Mouse (Mus musculus): ENCODE data around the gene Ykt6. TPM values are rescaled to one million over a fixed set of nuclear protein-coding genes. Genes with fewer than 3 reads are reported as not detected.

The Ykt6 gene
- total and polyA plus RNA-seq, 3 experiments = 76.5 to 98.1 (median 89.5) TPM

- Histone ChIP-seq H3K79me2 (ENCODE audit: control insufficient read depth, insufficient read depth, low read length, poor library complexity) (no peaks in the 10 kb centered on the region), H3K27ac (ENCODE audit: control insufficient read depth, low read depth, low read length) (no peak overlapping the region), H3K9ac (ENCODE audit: control insufficient read depth, low read depth, low read length, poor library complexity, severe bottlenecking) (no peak overlapping the region), H3K9me3 (replicated peaks; ENCODE audit: insufficient read depth, low read length) (no peaks in the 10 kb centered on the region), H3K4me1 (ENCODE audit: control insufficient read depth in 1 of 2, insufficient read depth in 2 of 2, low read length in 2 of 2) (no peaks in the 10 kb centered on the region), H3K27me3 (ENCODE audit: control insufficient read depth in 1 of 2, insufficient read depth in 2 of 2, low read length in 2 of 2) (peaks cover 0 to 4% of the 10 kb centered on the region in 2 experiments; a peak in 3 of 4 replicates), H3K4me3 (ENCODE audit: control insufficient read depth in 1 of 2, insufficient read depth in 1 of 2, low read depth in 2 of 2, low read length in 2 of 2) (no peak overlapping the region), H3K36me3 (ENCODE audit: control insufficient read depth in 1 of 2, insufficient read depth in 2 of 2, low read length in 2 of 2) (no peaks in the 10 kb centered on the region)
- no peak for TF ChIP-seq MAZ (IDR thresholded peaks at IDR 0.05; ENCODE audit: low read depth, low read length)
- TF ChIP-seq E2F4 (IDR thresholded peaks at IDR 0.05; ENCODE audit: borderline replicate concordance, low read depth, low read length) = no peak
- TF ChIP-seq GATA1 (IDR thresholded peaks at IDR 0.05; ENCODE audit: low read depth, low read length) = no peak
- TF ChIP-seq TCF12 (IDR thresholded peaks at IDR 0.05; ENCODE audit: low read depth, low read length) = no peak
- TF ChIP-seq CTCF (IDR thresholded peaks at IDR 0.05 in 2 of 3, conservative IDR thresholded peaks at IDR 0.05 in 1 of 3; ENCODE audit: control insufficient read depth in 1 of 3, insufficient read depth in 1 of 3, low read depth in 2 of 3, low read length in 3 of 3, poor library complexity in 1 of 3, severe bottlenecking in 1 of 3) = no peak
- no peak for TF ChIP-seq MYC (IDR thresholded peaks at IDR 0.05; ENCODE audit: low read depth, low read length)
- TF ChIP-seq ZC3H11A (IDR thresholded peaks at IDR 0.05; ENCODE audit: low read depth, low read length) = no peak
- TF ChIP-seq CHD2 (IDR thresholded peaks at IDR 0.05; ENCODE audit: low read length) = no peak
- TF ChIP-seq CHD1 (IDR thresholded peaks at IDR 0.05; ENCODE audit: low read depth, low read length) = no peak
- no peak for TF ChIP-seq TBP (IDR thresholded peaks at IDR 0.05; ENCODE audit: low read depth, low read length)
- peak; percentile 29 for DNase-seq (ENCODE audit: low read depth, low spot score)
These were observed 35.1 kb upstream of the Ykt6 start for GRCm38 (mm10) chr11:5920323-5920960.

GRCm38 (mm10) chr11:5924699-5925098 lies 30.8 kb upstream of the Ykt6 start:
- H3K36me3 ChIP-seq (ENCODE audit: control insufficient read depth in 1 of 2, insufficient read depth in 2 of 2, low read length in 2 of 2) = no peaks in the 10 kb centered on the region
- DNase-seq (ENCODE audit: low read depth, low spot score) = no peak
- no peaks in the 10 kb centered on the region for H3K9me3 ChIP-seq (replicated peaks; ENCODE audit: insufficient read depth, low read length)
- H3K4me1 ChIP-seq (ENCODE audit: control insufficient read depth in 1 of 2, insufficient read depth in 2 of 2, low read length in 2 of 2) = no peaks in the 10 kb centered on the region
- H3K27me3 ChIP-seq (ENCODE audit: control insufficient read depth in 1 of 2, insufficient read depth in 2 of 2, low read length in 2 of 2) = peaks cover 0 to 4% of the 10 kb centered on the region in 2 experiments; a peak in 3 of 4 replicates
- TF ChIP-seq POLR2AphosphoS2 (IDR thresholded peaks at IDR 0.05; ENCODE audit: low read length) (no peak), UBTF (IDR thresholded peaks at IDR 0.05; ENCODE audit: borderline replicate concordance, insufficient read depth, low read depth, low read length) (no peak), ELF1 (IDR thresholded peaks at IDR 0.05; ENCODE audit: low read depth, low read length) (no peak), MYB (IDR thresholded peaks at IDR 0.05; ENCODE audit: low read depth, low read length) (no peak), MYC (IDR thresholded peaks at IDR 0.05; ENCODE audit: low read depth, low read length) (no peak), TCF12 (IDR thresholded peaks at IDR 0.05; ENCODE audit: low read depth, low read length) (no peak), ZMIZ1 (IDR thresholded peaks at IDR 0.05; ENCODE audit: low read depth, low read length) (no peak), MXI1 (IDR thresholded peaks at IDR 0.05; ENCODE audit: low read depth, low read length) (no peak)
- H3K4me3 ChIP-seq (ENCODE audit: control insufficient read depth in 1 of 2, insufficient read depth in 1 of 2, low read depth in 2 of 2, low read length in 2 of 2) = no peak overlapping the region
- H3K9ac ChIP-seq (ENCODE audit: control insufficient read depth, low read depth, low read length, poor library complexity, severe bottlenecking) = no peak overlapping the region
- no peaks in the 10 kb centered on the region for H3K79me2 ChIP-seq (ENCODE audit: control insufficient read depth, insufficient read depth, low read length, poor library complexity)
- H3K27ac ChIP-seq (ENCODE audit: control insufficient read depth, low read depth, low read length) = no peak overlapping the region

All from MEL (cell line).